Mouse (Mus musculus) bone marrow, adult 2 months (tissue): ENCODE measurements around the gene Epha1.

ENCODE experiments used
- CTCF ChIP-seq: fragments of 200-500 bp; IDR thresholded peaks from 2 replicates; pipeline ENCODE4 v1.5.1; 2011; ENCODE audit warnings: low read length, control low read depth; ENCODE audit not compliant: control insufficient read depth, insufficient read depth
- POLR2A ChIP-seq: fragments of 200-500 bp; IDR thresholded peaks from 2 replicates; pipeline ENCODE4 v1.6.1; 2011; ENCODE audit warnings: low read depth, mild to moderate bottlenecking, control low read depth, low read length, borderline replicate concordance; ENCODE audit not compliant: control insufficient read depth

GRCm38 (mm10) chr6:42358901-42359300, 14.2 kb downstream of the Epha1 start:
- TF ChIP-seq CTCF (no peak), POLR2A (no peak)
